Mouse (Mus musculus): ENCODE results near the gene Naa25.

- TF ChIP-seq POLR2A (IDR thresholded peaks at IDR 0.05; ENCODE audit: extremely low read depth, insufficient read depth, low read length), result no peak
- no peak for TF ChIP-seq CTCF (IDR thresholded peaks at IDR 0.05; ENCODE audit: extremely low read depth, insufficient read depth, low read length)
Measured at GRCm38 (mm10) chr5:121455510-121456265, 58.0 kb downstream of the Naa25 start.
